In genomic region chr5:117442157-117442765, GRCm38 (mm10) we compare ENCODE assay signal across 19 mouse cellular contexts. TPM values are rescaled to one million over a fixed set of nuclear protein-coding genes. Genes with fewer than 3 reads are reported as not detected.
DNase-seq lines count a peak whose midpoint lies in the region; ATAC-seq and TF ChIP-seq lines count a peak whose summit lies in the region.
"Had no signal": no experiment of that assay in that cellular context is flagged by ENCODE, and none has a peak within 500 bp of the region (broad histone marks: within the 10 kb centered on the region; RNA-seq: fewer than 3 reads in every experiment).

No protein-coding gene starts in this region.

- TF ChIP-seq POLR2A in limb, embryonic 14.5 days (IDR thresholded peaks at IDR 0.05; ENCODE audit: borderline replicate concordance, extremely low read depth, insufficient read depth, insufficient read length), result no peak

- no peaks in the 10 kb centered on the region for H3K9me3 ChIP-seq in hindbrain, embryonic 12.5 days (replicated peaks)
- no peaks in the 10 kb centered on the region for H3K9me3 ChIP-seq in hindbrain, embryonic 11.5 days (ENCODE audit: control insufficient read depth, low read length)
- H3K9me3 ChIP-seq in embryonic facial prominence, embryonic 10.5 days, result no peaks in the 10 kb centered on the region
- no peaks in the 10 kb centered on the region for H3K9me3 ChIP-seq in limb, embryonic 14.5 days (ENCODE audit: control insufficient read depth, low read length)
- H3K9me3 ChIP-seq in neural tube, embryonic 12.5 days, result no peaks in the 10 kb centered on the region
- no peaks in the 10 kb centered on the region for H3K9me3 ChIP-seq in heart, embryonic 10.5 days
- H3K9me3 ChIP-seq: embryonic facial prominence, embryonic 13.5 days; forebrain, embryonic 13.5 days; liver, embryonic 12.5 days had no signal

- H3K27me3 ChIP-seq in hindbrain, embryonic 12.5 days, result no peaks in the 10 kb centered on the region
- H3K27me3 ChIP-seq in hindbrain, embryonic 11.5 days (ENCODE audit: control insufficient read depth, insufficient read depth, low read length), result no peaks in the 10 kb centered on the region
- H3K27me3 ChIP-seq in embryonic facial prominence, embryonic 10.5 days (replicated peaks; ENCODE audit: low read depth, poor library complexity, severe bottlenecking), result no peaks in the 10 kb centered on the region; the same call in 1 of the 2 replicates
- no peaks in the 10 kb centered on the region for H3K27me3 ChIP-seq in limb, embryonic 14.5 days (ENCODE audit: control insufficient read depth, insufficient read depth, low read length)
- no peaks in the 10 kb centered on the region for H3K27me3 ChIP-seq in neural tube, embryonic 12.5 days (replicated peaks)
- H3K27me3 ChIP-seq in heart, embryonic 10.5 days (ENCODE audit: insufficient read depth, poor library complexity, severe bottlenecking), result peaks cover 25% of the 10 kb centered on the region
- H3K27me3 ChIP-seq: forebrain, embryonic 13.5 days had no signal

- DNase-seq in hindbrain, embryonic 11.5 days (ENCODE audit: low spot score), result no peak
- no peak for DNase-seq in embryonic facial prominence, embryonic 10.5 days (ENCODE audit: low spot score)
- no peak for DNase-seq in limb, embryonic 14.5 days (ENCODE audit: low spot score)
- DNase-seq in cerebellum, adult 9-11 months, result no peak
- no peak for DNase-seq in heart, embryonic 10.5 days (ENCODE audit: low spot score)
- DNase-seq: adrenal gland, postnatal 10 days; cerebellum, postnatal 36 days; heart, adult 2 months; heart, postnatal 14 days; lung, postnatal 10 days had no signal

- WGBS in hindbrain, embryonic 12.5 days, result 80% methylated on average over 12 of the region's 12 CpGs
- WGBS in hindbrain, embryonic 11.5 days, result 85% methylated on average over 12 of the region's 12 CpGs
- 87% methylated on average over 12 of the region's 12 CpGs for WGBS in embryonic facial prominence, embryonic 10.5 days
- WGBS in limb, embryonic 14.5 days, result 70% methylated on average over 12 of the region's 12 CpGs
- 89% methylated on average over 12 of the region's 12 CpGs for WGBS in neural tube, embryonic 12.5 days
- WGBS in heart, embryonic 10.5 days, result 86% methylated on average over 12 of the region's 12 CpGs

- 0 out of 2 replicates have a peak overlapping the region, but pooled peaks have one; percentile 8 for H3K9ac ChIP-seq in hindbrain, embryonic 12.5 days
- no peak overlapping the region for H3K9ac ChIP-seq in hindbrain, embryonic 11.5 days (ENCODE audit: low read depth, low read length)
- H3K9ac ChIP-seq in limb, embryonic 14.5 days (ENCODE audit: low read depth, low read length, severe bottlenecking), result no peak overlapping the region
- no peak overlapping the region for H3K9ac ChIP-seq in neural tube, embryonic 12.5 days
- H3K9ac ChIP-seq: embryonic facial prominence, embryonic 13.5 days; liver, embryonic 12.5 days had no signal

- H3K36me3 ChIP-seq in hindbrain, embryonic 12.5 days, result no peaks in the 10 kb centered on the region
- no peaks in the 10 kb centered on the region for H3K36me3 ChIP-seq in hindbrain, embryonic 11.5 days (ENCODE audit: control insufficient read depth, insufficient read depth, low read length)
- H3K36me3 ChIP-seq in embryonic facial prominence, embryonic 10.5 days (replicated peaks), result no peaks in the 10 kb centered on the region
- H3K36me3 ChIP-seq in limb, embryonic 14.5 days (ENCODE audit: control insufficient read depth, insufficient read depth, low read length), result no peaks in the 10 kb centered on the region
- no peaks in the 10 kb centered on the region for H3K36me3 ChIP-seq in neural tube, embryonic 12.5 days
- H3K36me3 ChIP-seq in heart, embryonic 10.5 days, result no peaks in the 10 kb centered on the region
- H3K36me3 ChIP-seq: embryonic facial prominence, embryonic 13.5 days; liver, embryonic 12.5 days had no signal

- H3K4me1 ChIP-seq in hindbrain, embryonic 12.5 days, result peaks cover 14% of the 10 kb centered on the region
- H3K4me1 ChIP-seq in hindbrain, embryonic 11.5 days (replicated peaks; ENCODE audit: control insufficient read depth, insufficient read depth, low read length), result peaks cover 4% of the 10 kb centered on the region; the same call in 1 of the 2 replicates
- peaks cover 19% of the 10 kb centered on the region for H3K4me1 ChIP-seq in embryonic facial prominence, embryonic 10.5 days
- peaks cover 9% of the 10 kb centered on the region; the same call in 1 of the 2 replicates for H3K4me1 ChIP-seq in limb, embryonic 14.5 days (ENCODE audit: control insufficient read depth, insufficient read depth, low read length)
- peaks cover 16% of the 10 kb centered on the region for H3K4me1 ChIP-seq in neural tube, embryonic 12.5 days
- H3K4me1 ChIP-seq in heart, embryonic 10.5 days, result no peaks in the 10 kb centered on the region
- H3K4me1 ChIP-seq: liver, embryonic 12.5 days had no signal

- no peak overlapping the region for H3K4me3 ChIP-seq in hindbrain, embryonic 12.5 days
- no peak overlapping the region for H3K4me3 ChIP-seq in hindbrain, embryonic 11.5 days (ENCODE audit: low read depth, low read length)
- H3K4me3 ChIP-seq in embryonic facial prominence, embryonic 10.5 days, result no peak overlapping the region
- no peak overlapping the region for H3K4me3 ChIP-seq in limb, embryonic 14.5 days (replicated peaks; ENCODE audit: low read length)
- no peak overlapping the region for H3K4me3 ChIP-seq in neural tube, embryonic 12.5 days
- no peak overlapping the region for H3K4me3 ChIP-seq in heart, embryonic 10.5 days
- H3K4me3 ChIP-seq: embryonic facial prominence, embryonic 13.5 days; forebrain, embryonic 13.5 days; heart, adult 2 months; layer of hippocampus, adult 2 months; left cerebral cortex, adult 2 months; liver, embryonic 12.5 days had no signal

- no peak overlapping the region for H3K4me2 ChIP-seq in hindbrain, embryonic 12.5 days (replicated peaks)
- H3K4me2 ChIP-seq in hindbrain, embryonic 11.5 days (replicated peaks; ENCODE audit: low read depth, low read length), result no peak overlapping the region
- no peak overlapping the region for H3K4me2 ChIP-seq in limb, embryonic 14.5 days (replicated peaks; ENCODE audit: low read depth, low read length, severe bottlenecking)
- no peak overlapping the region for H3K4me2 ChIP-seq in neural tube, embryonic 12.5 days (replicated peaks)
- H3K4me2 ChIP-seq: embryonic facial prominence, embryonic 13.5 days; liver, embryonic 12.5 days had no signal

- H3K27ac ChIP-seq in hindbrain, embryonic 12.5 days, result peak overlapping the region; percentile 79
- no peak overlapping the region for H3K27ac ChIP-seq in hindbrain, embryonic 11.5 days (ENCODE audit: low read depth, low read length)
- peak overlapping the region; percentile 30; the same call in 1 of the 2 replicates for H3K27ac ChIP-seq in embryonic facial prominence, embryonic 10.5 days (replicated peaks)
- H3K27ac ChIP-seq in limb, embryonic 14.5 days (replicated peaks; ENCODE audit: low read depth, low read length), result no peak overlapping the region
- peak overlapping the region; percentile 38; the same call in 1 of the 2 replicates for H3K27ac ChIP-seq in neural tube, embryonic 12.5 days
- no peak overlapping the region for H3K27ac ChIP-seq in heart, embryonic 10.5 days
- H3K27ac ChIP-seq: embryonic facial prominence, embryonic 13.5 days; forebrain, embryonic 13.5 days; heart, adult 2 months; layer of hippocampus, adult 2 months; left cerebral cortex, adult 2 months; liver, embryonic 12.5 days had no signal

- no peak for ATAC-seq in hindbrain, embryonic 12.5 days (ENCODE audit: low FRiP score)
- no peak for ATAC-seq in hindbrain, embryonic 11.5 days (ENCODE audit: low FRiP score)
- peak; percentile 55 for ATAC-seq in limb, embryonic 14.5 days (ENCODE audit: low FRiP score, low read depth)
- no peak for ATAC-seq in neural tube, embryonic 12.5 days (ENCODE audit: low FRiP score, low read depth)
- no peak for ATAC-seq in megakaryocyte progenitor cell, adult 5-6 weeks (replicated peaks; ENCODE audit: poor library complexity)
- ATAC-seq: forebrain, embryonic 13.5 days; intestine, postnatal 0 days; liver, embryonic 12.5 days had no signal

RNA-seq across cellular contexts. Expression of gene Ksr2, which starts 28.5 kb away (rescaled TPM):
- polyA plus RNA-seq in hindbrain, embryonic 12.5 days (2016; fragmentation: Nextera tagmentation; extraction: Ambion mirVana), result 3.9 and 4.4 TPM in 2 replicates
- polyA plus RNA-seq in hindbrain, embryonic 11.5 days (2014; fragmentation: Nextera tagmentation; extraction: Ambion mirVana), result 1.6 and 2.9 TPM in 2 replicates
- polyA plus RNA-seq in embryonic facial prominence, embryonic 10.5 days (2016; fragmentation: Nextera tagmentation; extraction: Ambion mirVana), result 0.24 and 0.32 TPM in 2 replicates
- 0.12 and 0.13 TPM in 2 replicates for polyA plus RNA-seq in limb, embryonic 14.5 days (2012; rRNA removed)
- 0.08 and 0.12 TPM in 2 replicates for polyA plus RNA-seq in limb, embryonic 14.5 days (2014; fragmentation: Nextera tagmentation; extraction: Ambion mirVana)
- polyA plus RNA-seq in neural tube, embryonic 12.5 days (2016; fragmentation: Nextera tagmentation; extraction: Ambion mirVana), result 3.4 TPM in 2 replicates
- 0.25 and 0.27 TPM in 2 replicates for total RNA-seq in megakaryocyte progenitor cell, adult 5-6 weeks (2015)
- 0.03 and 0.17 TPM in 2 replicates for total RNA-seq in megakaryocyte progenitor cell, adult 5-6 weeks (2017)
- 0.09 and 0.11 TPM in 2 replicates for polyA plus RNA-seq in heart, embryonic 10.5 days (2016; fragmentation: Nextera tagmentation; extraction: Ambion mirVana)
- polyA plus RNA-seq: liver, embryonic 12.5 days had no signal

RNA-seq across cellular contexts. Expression of gene Rfc5, which starts 53.4 kb away (rescaled TPM):
- 55.3 and 62.2 TPM in 2 replicates for polyA plus RNA-seq in hindbrain, embryonic 12.5 days (2016; fragmentation: Nextera tagmentation; extraction: Ambion mirVana)
- 72.1 and 82.9 TPM in 2 replicates for polyA plus RNA-seq in hindbrain, embryonic 11.5 days (2014; fragmentation: Nextera tagmentation; extraction: Ambion mirVana)
- polyA plus RNA-seq in embryonic facial prominence, embryonic 10.5 days (2016; fragmentation: Nextera tagmentation; extraction: Ambion mirVana), result 135 TPM in 2 replicates
- polyA plus RNA-seq in limb, embryonic 14.5 days (2012; rRNA removed), result 54.3 and 54.7 TPM in 2 replicates
- polyA plus RNA-seq in limb, embryonic 14.5 days (2014; fragmentation: Nextera tagmentation; extraction: Ambion mirVana), result 73.1 and 74.7 TPM in 2 replicates
- polyA plus RNA-seq in neural tube, embryonic 12.5 days (2016; fragmentation: Nextera tagmentation; extraction: Ambion mirVana), result 52.1 and 53.4 TPM in 2 replicates
- 53.9 and 61.7 TPM in 2 replicates for total RNA-seq in megakaryocyte progenitor cell, adult 5-6 weeks (2015)
- 53.1 and 60.4 TPM in 2 replicates for total RNA-seq in megakaryocyte progenitor cell, adult 5-6 weeks (2017)
- 91.6 and 105 TPM in 2 replicates for polyA plus RNA-seq in heart, embryonic 10.5 days (2016; fragmentation: Nextera tagmentation; extraction: Ambion mirVana)

Comparison
In these comparisons a context has a peak if more than half of its experiments do, and no peak if none do; other contexts are left out.
1. H3K27ac ChIP-seq: peak in hindbrain, embryonic 12.5 days (single experiment), embryonic facial prominence, embryonic 10.5 days (single experiment) and neural tube, embryonic 12.5 days (single experiment); none in hindbrain, embryonic 11.5 days (single experiment), limb, embryonic 14.5 days (single experiment) and heart, embryonic 10.5 days (single experiment).